Mouse (Mus musculus): ENCODE measurements at regions not wholly inside any gene's neighbourhood (a gene's known extent, or its start where the extent isn't known, plus 50 kb on each side); places are given as distances from the start of the nearest gene placed in this dataset.
"Not testable (repeated sequence)": the region's sequence is repeated elsewhere in the genome, so short reads cannot be mapped to it uniquely, and the experiment has no call there.

DNA sequence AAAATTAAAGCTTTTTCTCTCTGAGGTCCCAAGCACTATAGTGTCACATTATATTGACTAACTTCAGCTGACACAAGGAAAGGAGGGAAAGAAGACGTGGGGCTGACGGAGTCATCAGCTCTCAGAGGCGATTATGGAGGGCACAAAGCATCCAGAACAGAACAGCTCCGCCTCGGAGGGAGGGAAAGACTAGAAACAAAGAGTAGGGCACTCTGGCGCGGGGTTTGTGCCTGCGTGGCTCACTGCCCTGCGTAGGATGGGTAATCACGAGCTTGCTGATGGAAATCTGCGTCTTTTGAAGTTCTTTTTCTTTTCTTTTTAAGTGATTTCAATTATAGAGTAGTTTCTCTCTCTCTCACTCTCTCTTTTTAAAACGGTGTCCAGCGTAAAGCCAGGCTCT is 243.5 kb upstream of the Gm10131 start:
- no peak for ATAC-seq (replicated peaks; ENCODE audit: low read depth, poor library complexity, severe bottlenecking)

DNA sequence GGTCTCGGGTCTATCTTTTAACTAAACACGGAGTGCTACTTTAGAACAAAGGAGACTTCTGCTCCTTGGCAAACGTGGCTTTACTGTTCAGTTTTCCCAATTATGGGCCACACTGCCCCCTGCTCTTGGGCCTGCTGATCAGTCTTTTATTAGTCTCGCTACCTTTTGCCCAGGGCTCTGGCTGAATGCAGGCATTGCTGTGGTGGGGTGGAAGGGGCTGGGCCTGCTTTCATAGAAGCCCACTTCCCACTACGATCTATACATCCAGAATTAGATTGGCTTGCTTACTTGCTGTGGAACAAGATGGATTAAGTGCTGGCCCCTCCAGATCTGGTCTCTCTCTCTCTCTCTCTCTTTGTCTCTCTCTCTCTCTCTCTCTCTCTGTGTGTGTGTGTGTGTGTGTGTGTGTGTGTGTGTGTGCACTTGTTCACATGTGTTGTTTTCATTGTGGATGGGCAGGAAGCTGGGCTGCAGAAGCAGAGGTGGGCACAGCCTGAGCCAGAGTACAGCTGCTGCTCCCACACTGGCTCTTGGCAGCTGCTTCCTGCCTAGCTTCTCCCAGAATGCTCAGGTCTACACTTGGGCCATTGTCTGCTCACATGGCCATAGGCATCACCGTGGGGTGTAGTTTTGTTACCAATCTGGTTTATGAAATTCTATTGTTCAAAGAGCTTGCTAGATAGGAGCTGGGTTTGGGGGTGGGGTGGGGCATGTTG is 241.8 kb upstream of the Gm10131 start:
- no peak for ATAC-seq (replicated peaks; ENCODE audit: low read depth, poor library complexity, severe bottlenecking)

DNA sequence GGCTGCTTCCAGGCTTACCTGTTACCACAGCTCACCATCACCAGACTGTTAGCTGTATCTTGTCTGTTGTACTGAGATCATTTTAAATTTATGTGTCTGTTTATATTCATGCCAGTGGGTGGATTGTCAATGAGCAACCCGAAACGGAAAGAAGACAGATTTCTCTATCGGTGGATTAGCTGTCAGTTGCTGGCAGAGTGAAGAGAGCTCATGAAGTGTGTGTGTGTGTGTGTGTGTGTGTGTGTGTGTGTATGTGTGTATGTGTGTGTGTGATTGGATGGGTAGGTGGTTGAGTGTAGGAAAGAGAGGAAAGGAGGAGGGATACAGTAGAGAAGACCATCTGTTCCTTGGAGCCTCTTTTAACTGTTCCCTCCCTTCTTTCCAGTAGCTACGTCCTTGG is 223.3 kb upstream of the Gm10131 start:
- no peak for ATAC-seq (replicated peaks; ENCODE audit: low read depth, poor library complexity, severe bottlenecking)

DNA sequence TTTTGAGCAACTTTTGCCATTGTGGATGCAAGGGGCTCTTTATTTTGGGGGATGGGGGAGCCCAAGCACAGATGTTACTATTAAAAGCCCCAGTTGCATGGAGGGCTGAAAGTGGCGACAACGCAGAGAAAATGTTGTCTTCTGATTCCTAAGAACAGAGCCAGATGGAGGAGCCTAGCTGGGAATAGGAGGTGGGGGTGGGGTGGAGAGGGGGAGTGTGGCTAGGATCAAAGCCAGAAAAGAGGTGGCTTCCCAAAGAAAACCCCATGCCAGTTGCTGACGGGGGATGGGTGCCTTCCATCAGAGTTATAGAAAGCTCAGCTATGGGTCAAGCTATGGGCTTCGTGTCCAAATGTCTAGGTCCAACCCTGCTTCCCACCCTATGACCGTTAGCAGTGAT is 220.1 kb upstream of the Gm10131 start:
- ATAC-seq (replicated peaks; ENCODE audit: low read depth, poor library complexity, severe bottlenecking) = no peak

DNA sequence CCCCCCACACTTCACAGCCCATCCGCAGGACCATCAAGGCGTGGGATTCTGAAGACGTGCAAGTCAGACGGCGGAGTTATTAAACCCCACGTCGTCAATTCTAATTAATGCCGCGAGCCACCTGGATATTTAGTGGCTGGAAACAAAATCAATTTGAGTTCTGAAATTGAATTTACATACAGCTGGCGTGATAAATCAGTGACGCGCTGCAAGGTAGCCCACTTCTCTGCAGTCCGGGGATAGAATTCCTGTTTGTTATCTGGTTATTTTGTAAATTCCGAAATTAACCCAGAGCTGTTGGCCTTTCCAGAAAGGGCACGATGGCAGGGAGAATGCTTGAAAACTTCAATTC is 215.1 kb upstream of the Gm10131 start:
- ATAC-seq (replicated peaks; ENCODE audit: low read depth, poor library complexity, severe bottlenecking) = no peak

DNA sequence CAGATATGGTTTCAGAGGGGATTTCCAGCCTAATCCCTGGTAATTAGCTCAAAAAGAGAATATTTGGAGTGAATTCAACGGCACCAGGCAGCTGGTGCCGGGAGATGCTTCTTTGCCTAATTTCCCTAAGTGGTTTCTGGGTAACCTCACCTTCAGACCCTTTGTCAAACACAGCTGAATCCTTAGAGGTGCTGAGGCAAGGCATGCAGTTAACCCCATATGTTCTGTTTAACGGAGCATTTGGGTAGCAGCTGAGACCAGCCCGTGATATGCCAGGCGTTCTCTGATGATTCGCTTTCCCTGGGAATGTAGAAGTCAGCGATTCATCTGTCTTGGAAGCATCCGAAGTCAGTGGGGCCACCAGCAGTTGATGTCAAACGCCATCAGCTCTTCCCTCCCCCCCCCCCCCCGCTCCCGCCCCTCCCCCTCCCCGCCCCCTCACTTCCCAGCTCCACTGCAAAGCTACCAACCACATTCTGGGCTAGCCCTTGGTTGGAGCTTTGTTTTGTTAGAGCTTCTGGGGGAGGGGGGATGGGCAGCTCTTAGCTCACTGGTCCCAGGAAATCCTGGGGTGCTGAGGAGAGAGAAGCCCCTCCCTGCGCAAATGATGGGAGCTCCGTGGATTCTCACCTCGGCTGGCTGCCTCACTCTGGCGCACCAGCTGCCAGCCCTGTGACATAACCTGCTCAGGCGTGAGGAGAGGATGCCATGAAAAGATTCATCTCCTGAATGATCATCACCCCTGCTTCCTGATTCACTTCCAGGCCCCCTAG is 214.5 kb upstream of the Gm10131 start:
- ATAC-seq (replicated peaks; ENCODE audit: low read depth, poor library complexity, severe bottlenecking) = no peak

DNA sequence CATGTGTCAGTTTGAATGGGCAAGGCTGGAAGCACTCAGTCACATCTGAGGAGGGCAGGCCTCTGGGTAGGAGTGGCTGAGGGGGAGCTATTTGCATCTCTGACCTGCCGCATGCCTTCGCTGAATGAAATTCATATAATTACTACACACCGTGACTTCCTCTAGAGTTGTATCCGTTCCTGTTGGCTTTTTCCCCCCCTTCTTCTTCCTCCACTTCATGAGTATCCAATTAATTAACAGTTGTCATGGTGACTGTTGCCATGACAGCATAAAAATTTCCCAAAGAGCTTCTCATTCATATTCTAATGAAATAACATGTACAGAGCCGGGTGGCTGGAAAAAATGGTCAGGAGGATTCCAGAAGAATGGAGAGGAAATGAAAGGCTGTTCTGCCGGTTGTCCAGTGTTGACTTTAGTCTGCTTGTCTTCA is 208.6 kb upstream of the Gm10131 start:
- no peak for ATAC-seq (replicated peaks; ENCODE audit: low read depth, poor library complexity, severe bottlenecking)

DNA sequence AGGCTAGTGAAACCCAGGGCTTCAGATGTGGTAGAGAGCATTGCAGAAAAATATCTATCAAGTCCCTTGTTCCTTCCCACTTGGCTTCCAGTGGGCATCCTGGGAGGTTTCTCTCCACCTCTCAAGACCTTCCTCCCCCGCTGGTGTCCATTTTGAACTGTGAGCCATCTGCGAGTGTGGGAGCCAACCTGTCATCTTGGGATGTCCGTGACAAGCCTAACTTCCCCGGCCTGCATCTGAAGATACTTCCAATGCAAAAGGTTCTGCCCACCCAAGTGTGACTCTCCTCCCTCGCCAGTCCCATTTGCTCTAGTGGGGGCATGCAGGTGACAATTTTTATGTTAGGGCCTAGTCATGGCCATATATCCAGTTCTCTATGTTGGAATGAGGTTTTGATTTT is 208.2 kb upstream of the Gm10131 start:
- ATAC-seq (replicated peaks; ENCODE audit: low read depth, poor library complexity, severe bottlenecking) = no peak

DNA sequence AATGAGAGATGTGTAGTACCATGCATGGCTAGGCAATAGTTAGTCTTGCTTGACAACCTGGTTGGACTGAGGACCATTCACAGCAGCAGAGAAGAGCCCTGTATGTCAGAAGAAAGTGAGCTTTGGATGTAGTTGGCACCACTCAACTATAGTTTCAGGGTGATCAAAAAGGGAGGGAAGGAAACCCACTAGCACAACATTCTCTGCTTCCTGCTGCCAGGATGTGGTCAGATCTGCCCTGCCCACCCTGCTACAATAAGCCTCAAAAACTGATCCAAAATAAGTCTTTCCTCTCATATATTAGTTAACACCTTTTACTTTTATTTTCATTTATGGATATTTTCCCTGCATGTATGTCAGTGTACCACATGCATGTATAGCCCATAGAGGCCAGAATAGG is 203.7 kb upstream of the Gm10131 start:
- no peak for ATAC-seq (replicated peaks; ENCODE audit: low read depth, poor library complexity, severe bottlenecking)

DNA sequence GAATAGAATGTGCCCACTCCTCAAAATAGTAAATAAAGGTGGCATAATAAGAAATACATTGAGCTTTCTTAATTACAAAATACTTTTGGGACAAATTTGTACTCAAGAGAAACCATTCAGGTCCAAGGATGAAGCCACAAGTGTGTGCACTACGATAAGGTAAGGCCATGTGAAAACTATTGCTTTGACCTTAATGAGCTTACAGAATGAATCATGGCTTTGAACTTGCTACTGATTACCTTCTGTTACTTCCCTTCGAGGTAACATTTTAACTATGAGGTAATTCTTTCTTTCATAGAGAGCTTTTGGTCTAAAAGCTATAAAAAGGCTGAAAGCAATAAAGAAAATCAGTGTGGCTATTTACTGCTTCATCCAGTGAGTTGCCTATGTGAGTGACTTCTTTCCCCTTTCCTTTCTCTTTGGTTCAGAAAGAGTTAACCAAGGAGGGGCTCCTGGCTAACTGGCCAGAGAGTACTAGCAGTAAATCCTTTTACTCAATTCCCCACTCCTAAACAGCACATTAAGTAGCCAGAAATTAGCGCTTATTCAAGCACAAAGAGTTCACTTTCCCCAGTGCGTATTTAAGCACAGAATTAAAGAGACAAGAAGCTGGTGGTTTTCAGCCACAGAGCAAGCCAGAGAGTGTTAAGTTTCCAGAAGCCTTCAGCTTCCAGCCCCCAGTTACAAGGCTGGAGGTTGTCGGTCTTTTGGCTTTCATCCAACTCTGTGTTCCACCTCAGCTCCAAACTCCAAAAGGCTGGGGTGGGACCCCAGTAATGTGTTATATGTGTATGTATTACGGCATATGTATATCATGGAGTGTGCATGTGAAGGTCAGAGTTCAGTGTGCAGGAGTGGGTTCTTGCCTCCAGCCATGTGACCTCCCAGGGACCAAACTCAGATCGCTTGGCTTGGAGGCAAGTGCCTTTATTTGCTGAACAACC is 194.3 kb upstream of the Gm10131 start:
- no peak for ATAC-seq (replicated peaks; ENCODE audit: low read depth, poor library complexity, severe bottlenecking)

DNA sequence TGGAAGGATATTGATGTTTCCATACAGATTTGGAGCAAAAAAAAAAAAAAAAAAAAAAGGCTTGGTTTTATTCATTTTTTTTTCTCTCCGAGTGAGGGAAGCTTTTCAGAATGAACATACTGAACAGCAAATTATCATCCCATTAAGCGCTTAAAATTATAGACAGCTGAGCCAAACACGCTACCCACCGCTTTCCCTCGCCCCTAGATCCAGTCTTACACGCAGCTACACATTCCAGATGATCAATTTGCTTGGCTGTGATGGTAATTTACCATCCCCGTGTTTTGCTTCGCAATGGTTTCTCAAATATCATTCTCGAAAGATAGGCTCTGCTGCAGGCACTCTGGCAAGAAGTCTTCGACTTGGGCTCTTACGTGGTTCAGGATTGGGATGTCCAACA is 192.3 kb upstream of the Gm10131 start:
- ATAC-seq (replicated peaks; ENCODE audit: low read depth, poor library complexity, severe bottlenecking) = no peak

DNA sequence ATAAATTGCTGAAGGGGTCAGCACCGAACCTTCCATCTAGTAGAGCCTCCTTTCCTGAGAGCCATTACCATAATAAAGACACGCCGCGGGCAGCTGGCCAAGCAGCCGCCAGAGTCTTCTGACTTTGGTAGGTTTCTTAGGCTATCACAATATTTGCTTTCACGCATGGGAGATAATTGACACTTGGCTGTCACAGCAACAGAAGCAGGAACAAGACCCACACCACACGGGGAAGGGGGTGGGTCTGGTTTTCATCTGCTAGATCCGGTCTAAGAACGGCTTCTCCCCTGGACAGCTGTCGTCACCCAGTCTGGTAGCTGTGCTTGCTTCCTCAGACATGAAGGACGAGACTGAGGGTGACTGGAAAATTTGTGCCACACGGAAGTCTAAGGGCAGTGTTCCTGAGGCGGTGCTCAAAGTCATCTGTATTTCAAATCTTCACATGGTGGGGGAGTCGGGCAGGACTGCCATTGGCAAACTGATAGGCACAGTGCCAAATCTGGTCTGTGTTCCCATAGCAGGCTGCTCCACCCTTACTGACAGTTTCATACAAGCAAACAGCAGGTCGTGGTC is 188.9 kb upstream of the Gm10131 start:
- ATAC-seq (replicated peaks; ENCODE audit: low read depth, poor library complexity, severe bottlenecking) = 0 out of 2 replicates have a peak, but pooled peaks have one; percentile 29

DNA sequence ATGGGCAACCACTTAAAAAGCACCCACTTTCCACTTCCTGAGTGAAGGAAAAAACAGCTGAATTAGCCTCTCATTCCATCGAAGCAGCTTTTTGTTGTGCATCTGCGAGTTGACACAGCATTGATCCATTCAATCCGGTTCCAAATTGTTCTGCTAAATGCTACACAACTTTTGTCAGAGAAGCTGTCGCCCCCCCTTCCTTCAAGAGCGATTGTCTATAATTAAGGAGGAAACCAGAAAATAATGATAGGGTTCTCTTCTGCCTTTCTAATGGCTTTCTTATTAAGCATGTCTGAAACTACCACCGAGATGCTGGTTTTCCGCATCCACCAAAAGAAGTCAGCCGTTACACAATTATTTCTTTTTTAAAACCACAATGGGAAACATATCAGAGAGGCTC is 183.2 kb upstream of the Gm10131 start:
- no peak for ATAC-seq (replicated peaks; ENCODE audit: low read depth, poor library complexity, severe bottlenecking)

DNA sequence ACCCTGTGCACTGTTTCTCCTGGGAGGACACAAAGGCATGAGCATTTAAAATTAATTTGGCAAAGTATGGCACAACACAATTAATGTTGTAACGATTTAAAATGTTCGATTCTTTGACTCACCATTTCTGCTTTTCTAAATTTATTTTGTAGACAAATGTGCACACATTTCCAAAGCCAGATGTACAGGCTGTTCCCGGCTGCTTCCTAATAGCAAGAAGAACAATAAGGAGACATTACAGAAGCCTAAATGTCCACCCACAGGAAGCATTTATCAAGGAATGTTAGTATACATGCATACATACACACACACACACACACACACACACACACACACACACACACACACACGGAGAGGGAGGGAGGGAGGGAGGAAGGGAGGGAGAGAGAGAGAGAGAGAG is 179.1 kb upstream of the Gm10131 start:
- ATAC-seq (replicated peaks; ENCODE audit: low read depth, poor library complexity, severe bottlenecking) = no peak

DNA sequence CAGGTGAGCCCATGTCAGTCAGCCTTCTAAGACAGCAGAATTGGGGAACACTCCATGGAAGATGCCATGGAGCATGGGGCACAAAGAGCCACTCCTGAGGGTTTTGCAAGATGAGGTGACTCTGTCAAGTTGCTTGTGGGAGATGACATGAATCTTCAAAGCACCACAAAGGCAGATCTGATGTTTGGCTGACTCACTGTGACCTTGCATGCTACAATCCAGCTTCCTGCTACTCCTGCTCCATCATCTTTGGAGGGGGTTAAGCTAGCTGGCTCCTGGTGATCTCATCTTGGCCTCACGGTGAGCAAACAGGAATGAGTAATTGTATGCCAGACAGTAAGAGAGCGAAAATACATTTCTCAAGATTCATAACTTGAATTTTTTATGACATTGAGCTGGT is 176.3 kb upstream of the Gm10131 start:
- no peak for ATAC-seq (replicated peaks; ENCODE audit: low read depth, poor library complexity, severe bottlenecking)

DNA sequence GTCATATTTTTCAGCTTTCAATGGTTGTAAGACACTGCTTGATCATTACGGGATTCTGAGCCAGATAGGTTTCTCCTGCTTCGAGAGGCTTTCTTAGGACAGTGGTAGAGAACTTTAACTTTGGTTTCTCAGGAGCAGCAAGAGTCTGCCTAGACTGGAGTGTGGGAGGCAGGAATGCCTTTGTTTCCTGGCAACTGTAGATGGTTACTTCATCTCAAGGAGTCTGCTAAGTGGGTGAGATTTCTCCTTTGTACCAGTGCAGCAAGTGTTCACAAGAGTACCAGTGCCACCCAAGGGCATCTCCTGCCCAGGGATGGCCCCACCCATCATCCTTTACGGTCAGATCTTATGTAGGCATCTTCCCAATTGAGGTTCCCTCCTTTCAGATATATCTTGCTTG is 173.0 kb upstream of the Gm10131 start:
- no peak for ATAC-seq (replicated peaks; ENCODE audit: low read depth, poor library complexity, severe bottlenecking)

DNA sequence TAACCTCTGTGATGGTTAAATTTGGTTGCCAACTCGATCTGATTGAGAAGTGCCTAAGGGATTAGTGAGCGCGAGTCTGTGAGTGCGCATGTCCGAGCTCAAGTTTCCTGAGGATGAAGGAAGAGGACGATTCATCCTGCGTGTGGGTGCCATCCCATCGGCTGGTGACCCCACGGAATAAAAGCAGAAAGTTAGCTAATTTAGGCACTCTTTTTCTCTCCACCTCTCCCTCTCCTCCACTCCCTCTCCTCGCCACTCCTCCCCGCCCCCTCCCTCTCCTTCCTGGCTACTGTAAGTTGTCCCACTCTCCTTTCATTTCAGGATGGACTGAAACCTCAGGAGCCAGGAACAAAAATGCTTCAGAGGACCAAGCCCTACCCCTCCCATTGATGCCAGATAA is 168.9 kb upstream of the Gm10131 start:
- no peak for ATAC-seq (replicated peaks; ENCODE audit: low read depth, poor library complexity, severe bottlenecking)

DNA sequence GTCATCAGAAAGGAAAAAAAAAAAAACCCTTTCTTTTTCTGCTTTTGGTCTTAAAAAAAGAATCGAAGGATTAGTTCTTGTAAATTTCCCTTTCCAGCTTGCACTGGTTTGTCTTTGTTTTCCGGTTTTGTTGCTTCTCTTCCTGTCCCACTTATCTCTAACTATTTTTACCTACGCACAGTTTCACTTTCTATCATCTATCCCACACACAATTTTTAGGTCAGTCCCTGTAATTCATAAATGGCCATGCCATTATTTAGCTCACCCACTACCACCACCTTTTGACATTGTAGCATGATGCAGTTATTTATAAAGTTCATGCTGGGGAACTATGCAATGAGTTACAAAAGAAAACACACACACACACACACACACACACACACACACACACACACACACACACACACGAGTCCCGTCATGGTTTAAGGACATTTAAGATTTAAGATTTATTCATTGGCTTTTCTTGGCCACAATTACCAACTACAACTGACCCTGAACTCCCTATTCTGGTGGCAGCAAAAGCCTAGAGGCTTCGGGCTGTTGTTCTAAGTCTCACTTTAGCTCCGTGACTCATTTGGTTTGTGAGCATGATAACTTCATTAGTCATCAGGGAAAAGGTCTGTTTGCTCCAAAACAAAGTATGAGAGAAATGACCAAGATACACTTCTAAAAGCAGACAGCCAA is 164.6 kb upstream of the Gm10131 start:
- ATAC-seq (replicated peaks; ENCODE audit: low read depth, poor library complexity, severe bottlenecking) = no peak

DNA sequence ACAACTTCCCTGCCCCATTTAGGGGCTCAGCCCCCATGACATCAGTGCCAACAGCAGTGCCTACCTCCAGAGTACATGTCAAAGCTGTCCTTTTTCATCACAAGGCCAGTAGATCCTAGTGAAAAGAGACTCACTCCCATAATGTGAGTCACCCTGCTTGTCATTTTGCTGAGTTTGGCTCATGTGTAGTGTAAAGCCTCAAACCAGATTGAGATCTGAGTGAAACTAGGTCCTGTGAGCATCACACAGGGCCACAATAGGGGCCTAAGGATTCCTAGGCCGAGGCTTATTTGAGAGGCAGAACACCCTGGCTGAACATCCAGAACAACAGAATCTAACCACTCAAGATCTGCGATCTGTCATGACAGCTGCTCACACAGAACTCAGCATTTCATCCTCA is 163.3 kb upstream of the Gm10131 start:
- not testable (repeated sequence) for ATAC-seq (replicated peaks; ENCODE audit: low read depth, poor library complexity, severe bottlenecking)

DNA sequence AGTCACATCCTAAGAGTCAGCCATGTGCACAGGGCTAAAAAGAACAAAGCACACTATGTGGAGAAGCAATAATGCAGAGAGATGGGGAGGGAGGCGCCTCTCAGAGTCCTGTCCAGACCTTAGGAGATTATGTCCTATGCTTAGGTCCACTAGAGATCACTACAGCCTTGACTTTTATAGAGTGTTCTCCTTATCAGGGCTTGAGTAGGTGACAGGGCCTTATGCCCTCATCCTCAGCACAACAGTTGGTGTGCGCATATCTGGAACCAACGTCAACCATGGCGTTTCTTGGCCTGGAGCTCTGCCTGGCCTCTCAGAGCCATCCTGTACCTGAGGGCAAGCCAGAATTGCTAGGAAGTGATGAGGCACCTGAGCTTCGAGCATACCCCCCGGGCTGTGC is 162.6 kb upstream of the Gm10131 start:
- no peak for ATAC-seq (replicated peaks; ENCODE audit: low read depth, poor library complexity, severe bottlenecking)

All from common myeloid progenitor, adult 5-6 weeks (primary cell).